Mouse (Mus musculus) intestine, postnatal 0 days (tissue): ENCODE results near the gene Erich6b. TPM values are rescaled to one million over a fixed set of nuclear protein-coding genes. Genes with fewer than 3 reads are reported as not detected.

Source experiments
- ATAC-seq: fragments of 200-750 bp; cut with Nextera tagmentation; 2 replicates; pipeline ENCODE4 v1.8.0; 2017; ENCODE audit warnings: mild to moderate bottlenecking, moderate TSS enrichment, moderate library complexity
- H3K27ac ChIP-seq: fragments of 300-500 bp; sonication (generic); 2 replicates; pipeline ENCODE4 v1.5.1; 2014; ENCODE audit warnings: mild to moderate bottlenecking, low read depth, low read length, moderate library complexity
- H3K27me3 ChIP-seq: fragments of 300-500 bp; sonication (generic); replicated peaks from 2 replicates; pipeline ENCODE4 v1.6.1; 2014; ENCODE audit warnings: low read length, mixed read lengths; ENCODE audit not compliant: control insufficient read depth, insufficient read depth
- H3K36me3 ChIP-seq: fragments of 300-500 bp; sonication (generic); 2 replicates; pipeline ENCODE4 v1.6.1; 2014; ENCODE audit warnings: mild to moderate bottlenecking, moderate library complexity; ENCODE audit not compliant: control insufficient read depth, insufficient read depth
- H3K4me1 ChIP-seq: fragments of 300-500 bp; sonication (generic); replicated peaks from 2 replicates; pipeline ENCODE4 v1.6.1; 2014; ENCODE audit warnings: antibody characterized with exemption, low read length, mixed read lengths; ENCODE audit not compliant: control insufficient read depth, insufficient read depth
- H3K4me2 ChIP-seq: fragments of 300-500 bp; sonication (generic); replicated peaks from 2 replicates; pipeline ENCODE4 v1.6.1; 2014; ENCODE audit warnings: low read depth, mild to moderate bottlenecking, moderate library complexity
- H3K4me3 ChIP-seq: fragments of 300-500 bp; sonication (generic); 2 replicates; pipeline ENCODE4 v1.5.1; 2014; ENCODE audit warnings: low read depth, low read length
- H3K9ac ChIP-seq: fragments of 300-500 bp; sonication (generic); 2 replicates; pipeline ENCODE4 v1.6.1; 2014; ENCODE audit warnings: mild to moderate bottlenecking, low read depth, low read length
- H3K9me3 ChIP-seq: fragments of 300-500 bp; sonication (generic); 2 replicates; pipeline ENCODE4 v1.6.1; 2016; ENCODE audit warnings: mixed run types; ENCODE audit not compliant: control insufficient read depth
- CTCF ChIP-seq: sonication (generic); IDR thresholded peaks from 2 replicates; pipeline ENCODE4 v1.5.1; 2016; ENCODE audit warnings: low read depth, mild to moderate bottlenecking, control low read depth, antibody characterized with exemption, moderate library complexity
- WGBS: fragments of 180-500 bp; shearing (Covaris S2); extraction: QIAGEN DNeasy Blood & Tissue Kit; methylation state at CpG from one replicate; pipeline ENCODE4 v1.1.7; 2014; 5-methylcytosine and 5-hydroxymethylcytosine counted together
- polyA plus RNA-seq: library from polyadenylated mRNA; unstranded; fragments of >200 nt; fragmentation: Nextera tagmentation; extraction: Ambion mirVana; gene quantifications from 2 replicates; pipeline ENCODE4 v1.2.1, GENCODE M21; 2015

Gene Erich6b
- polyA plus RNA-seq, 1 experiment from 2014 or later = not detected

- no peak for TF ChIP-seq CTCF
- Histone ChIP-seq H3K4me1 (no peaks in the 10 kb centered on the region), H3K9ac (no peak overlapping the region), H3K4me3 (no peak overlapping the region), H3K4me2 (no peak overlapping the region), H3K27me3 (no peaks in the 10 kb centered on the region), H3K36me3 (no peaks in the 10 kb centered on the region), H3K9me3 (no peaks in the 10 kb centered on the region), H3K27ac (no peak overlapping the region)
- ATAC-seq = no peak
- 92% methylated on average over 2 of the region's 2 CpGs for WGBS
Observed at GRCm38 (mm10) chr14:75690428-75690827, 48.4 kb downstream of the Erich6b start.

- WGBS = 83% methylated on average over 5 of the region's 5 CpGs
Observed at GRCm38 (mm10) chr14:75696096-75696495, 54.0 kb downstream of the Erich6b start.

GRCm38 (mm10) chr14:75697928-75698327 lies 55.9 kb downstream of the Erich6b start:
- H3K27me3 ChIP-seq = no peaks in the 10 kb centered on the region
- no peak overlapping the region for H3K4me3 ChIP-seq
- H3K9me3 ChIP-seq = no peaks in the 10 kb centered on the region
- H3K4me2 ChIP-seq = no peak overlapping the region
- WGBS = 92% methylated on average over 1 of the region's 1 CpGs
- peaks cover 14% of the 10 kb centered on the region for H3K36me3 ChIP-seq
- TF ChIP-seq CTCF = no peak
- no peak overlapping the region for H3K9ac ChIP-seq
- no peak for ATAC-seq
- H3K27ac ChIP-seq = no peak overlapping the region
- H3K4me1 ChIP-seq = no peaks in the 10 kb centered on the region

More at GRCm38 (mm10) chr14:75696096-75696495, 54.0 kb downstream of the Erich6b start:
- Histone ChIP-seq H3K9ac (no peak overlapping the region), H3K9me3 (no peaks in the 10 kb centered on the region), H3K27me3 (no peaks in the 10 kb centered on the region), H3K4me1 (no peaks in the 10 kb centered on the region), H3K27ac (no peak overlapping the region), H3K4me3 (no peak overlapping the region), H3K36me3 (peaks cover 3% of the 10 kb centered on the region; the same call in 1 of the 2 replicates), H3K4me2 (no peak overlapping the region)
- no peak for ATAC-seq
- no peak for TF ChIP-seq CTCF

GRCm38 (mm10) chr14:75706647-75707046 lies 64.6 kb downstream of the Erich6b start:
- Histone ChIP-seq H3K4me3 (no peak overlapping the region), H3K27me3 (no peaks in the 10 kb centered on the region), H3K27ac (no peak overlapping the region), H3K4me1 (no peaks in the 10 kb centered on the region), H3K9me3 (no peaks in the 10 kb centered on the region), H3K9ac (no peak overlapping the region), H3K4me2 (no peak overlapping the region), H3K36me3 (peaks cover 66% of the 10 kb centered on the region)
- no peak for TF ChIP-seq CTCF
- no peak for ATAC-seq
- WGBS = 87% methylated on average over 4 of the region's 4 CpGs

- H3K27ac ChIP-seq = no peak overlapping the region
- no peak overlapping the region for H3K4me3 ChIP-seq
- no peaks in the 10 kb centered on the region for H3K9me3 ChIP-seq
- no peak for TF ChIP-seq CTCF
- no peaks in the 10 kb centered on the region for H3K4me1 ChIP-seq
- no peak overlapping the region for H3K9ac ChIP-seq
- peaks cover 73% of the 10 kb centered on the region for H3K36me3 ChIP-seq
- 66% methylated on average over 7 of the region's 7 CpGs for WGBS
- no peak overlapping the region for H3K4me2 ChIP-seq
- H3K27me3 ChIP-seq = no peaks in the 10 kb centered on the region
- no peak for ATAC-seq
Observed at GRCm38 (mm10) chr14:75707771-75708170, 65.7 kb downstream of the Erich6b start.

- Histone ChIP-seq H3K4me1 (no peaks in the 10 kb centered on the region), H3K36me3 (peaks cover 71% of the 10 kb centered on the region), H3K27ac (no peak overlapping the region), H3K27me3 (no peaks in the 10 kb centered on the region), H3K4me2 (no peak overlapping the region), H3K9ac (no peak overlapping the region), H3K4me3 (no peak overlapping the region), H3K9me3 (no peaks in the 10 kb centered on the region)
- ATAC-seq = no peak
- TF ChIP-seq CTCF = no peak
- WGBS = 96% methylated on average over 1 of the region's 1 CpGs
Observed at GRCm38 (mm10) chr14:75708986-75709385, 66.9 kb downstream of the Erich6b start.

- WGBS = 97% methylated on average over 3 of the region's 3 CpGs
- no peak for ATAC-seq
- H3K4me2 ChIP-seq = no peak overlapping the region
- no peaks in the 10 kb centered on the region for H3K4me1 ChIP-seq
- H3K36me3 ChIP-seq = peaks cover 77% of the 10 kb centered on the region
- no peak for TF ChIP-seq CTCF
- H3K27me3 ChIP-seq = no peaks in the 10 kb centered on the region
- no peak overlapping the region for H3K27ac ChIP-seq
- H3K9me3 ChIP-seq = no peaks in the 10 kb centered on the region
- no peak overlapping the region for H3K4me3 ChIP-seq
- no peak overlapping the region for H3K9ac ChIP-seq
Observed at GRCm38 (mm10) chr14:75711731-75712130, 69.7 kb downstream of the Erich6b start.
